Mouse (Mus musculus) layer of hippocampus, adult 2 months (tissue): ENCODE measurements around the gene Cnpy1. TPM values are rescaled to one million over a fixed set of nuclear protein-coding genes. Genes with fewer than 3 reads are reported as not detected.

ENCODE experiments used
- DNase-seq, 2 experiments: peaks; one replicate each; pipeline ENCODE4 v3.0.0; 2022; ENCODE audit warnings: low spot score in 2 of 2
- H3K27ac ChIP-seq: fragments of 200-600 bp; 2 replicates; pipeline ENCODE4 v1.8.1; 2022
- H3K4me3 ChIP-seq: fragments of 200-600 bp; 2 replicates; pipeline ENCODE4 v1.8.1; 2022; ENCODE audit warnings: mild to moderate bottlenecking
- CTCF ChIP-seq: fragments of 200-600 bp; conservative IDR thresholded peaks from 2 replicates; pipeline ENCODE4 v1.8.1; 2022; ENCODE audit warnings: antibody characterized with exemption, mild to moderate bottlenecking, moderate library complexity
- total RNA-seq, 2 experiments: library from RNA; stranded (reverse); gene quantifications; 2 replicates each; pipeline ENCODE4 v1.2.3; 2021

Gene Cnpy1
- total RNA-seq, 2 experiments from 2014 or later, result 0.51 TPM; not detected in 1

- no peak for DNase-seq
- TF ChIP-seq CTCF, result no peak
- Histone ChIP-seq H3K27ac (no peak overlapping the region), H3K4me3 (no peak overlapping the region)
Observed at GRCm38 (mm10) chr5:28163926-28164325, 81.7 kb downstream of the Cnpy1 start.

- H3K27ac ChIP-seq, result no peak overlapping the region
Observed at GRCm38 (mm10) chr5:28161938-28162402, 83.6 kb downstream of the Cnpy1 start.

GRCm38 (mm10) chr5:28161383-28161937 lies 84.1 kb downstream of the Cnpy1 start:
- H3K4me3 ChIP-seq, result no peak overlapping the region
- H3K27ac ChIP-seq, result no peak overlapping the region
- no peak for DNase-seq
- TF ChIP-seq CTCF, result no peak

More at GRCm38 (mm10) chr5:28161938-28162402, 83.6 kb downstream of the Cnpy1 start:
- DNase-seq, result no peak
- no peak overlapping the region for H3K4me3 ChIP-seq
- no peak for TF ChIP-seq CTCF

- no peak for DNase-seq
- Histone ChIP-seq H3K4me3 (no peak overlapping the region), H3K27ac (no peak overlapping the region)
- no peak for TF ChIP-seq CTCF
Observed at GRCm38 (mm10) chr5:28159891-28160470, 85.6 kb downstream of the Cnpy1 start.

- Histone ChIP-seq H3K27ac (no peak overlapping the region), H3K4me3 (no peak overlapping the region)
- TF ChIP-seq CTCF, result no peak
- no peak for DNase-seq
Observed at GRCm38 (mm10) chr5:28159072-28159458, 86.5 kb downstream of the Cnpy1 start.

GRCm38 (mm10) chr5:28158308-28159071 lies 87.1 kb downstream of the Cnpy1 start:
- Histone ChIP-seq H3K27ac (no peak overlapping the region), H3K4me3 (no peak overlapping the region)
- DNase-seq, result no peak
- no peak for TF ChIP-seq CTCF

- no peak overlapping the region for H3K27ac ChIP-seq
- no peak for DNase-seq
- no peak overlapping the region for H3K4me3 ChIP-seq
- TF ChIP-seq CTCF, result no peak
Observed at GRCm38 (mm10) chr5:28157781-28158180, 87.8 kb downstream of the Cnpy1 start.

GRCm38 (mm10) chr5:28157044-28157730 lies 88.4 kb downstream of the Cnpy1 start:
- H3K27ac ChIP-seq, result no peak overlapping the region
- no peak for DNase-seq
- H3K4me3 ChIP-seq, result no peak overlapping the region
- no peak for TF ChIP-seq CTCF

Other genes starting within 250 kb of the Cnpy1 start
- gene Insig1, start 174.4 kb downstream of the Cnpy1 start, total RNA-seq, result 10 to 100 TPM; 57.7 to 65.8 TPM
- under 1 TPM; 0.49 to 0.52 TPM for gene En2, start 80.1 kb downstream of the Cnpy1 start, total RNA-seq
- 10 to 100 TPM; 70.5 to 78.4 TPM for gene Rbm33, start 71.3 kb upstream of the Cnpy1 start, total RNA-seq
- gene Shh, start 221.4 kb upstream of the Cnpy1 start, total RNA-seq, result 1 to 10 TPM; 1.1 to 1.4 TPM